Mouse (Mus musculus) stomach, postnatal 0 days (tissue): ENCODE data around the gene Tmem140.

ENCODE experiments used
- CTCF ChIP-seq: IDR thresholded peaks from 2 replicates; pipeline ENCODE4 v1.5.1; 2016; ENCODE audit warnings: antibody characterized with exemption, low read depth, mild to moderate bottlenecking, moderate library complexity
- EP300 ChIP-seq: optimal IDR thresholded peaks from 2 replicates; pipeline ENCODE3; 2016; ENCODE audit warnings: antibody characterized with exemption

DNA sequence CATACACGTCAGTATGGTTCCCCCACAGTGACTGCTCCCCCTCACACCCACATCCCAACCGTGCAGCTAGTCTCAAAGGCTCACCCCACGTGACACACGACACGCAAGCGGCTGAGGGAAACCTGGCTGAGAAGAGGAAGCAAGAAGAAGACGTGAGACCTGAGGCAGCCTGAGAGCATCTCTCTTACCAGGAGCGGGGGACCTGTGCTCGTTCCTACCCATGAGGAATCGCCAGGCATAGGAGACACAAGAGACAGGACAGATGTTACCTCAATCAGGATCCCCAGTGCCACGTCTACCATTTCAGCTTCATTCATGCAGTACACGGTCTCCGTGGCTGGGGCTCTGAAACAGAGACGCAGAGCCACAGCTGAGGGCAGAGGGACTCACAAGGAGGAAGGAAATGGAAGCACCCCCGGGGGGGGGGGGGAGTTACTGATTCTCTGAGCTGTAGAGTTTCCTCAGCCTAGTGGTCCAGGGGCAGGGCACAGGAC is 12.4 kb downstream of the Tmem140 start:
- TF ChIP-seq CTCF (no peak), EP300 (no peak)
